Mouse (Mus musculus) cerebellum, adult 9-11 months (tissue): Measurements from ENCODE around the gene 1500011B03Rik.
"Not testable (repeated sequence)": the region's sequence is repeated elsewhere in the genome, so short reads cannot be mapped to it uniquely, and the experiment has no call there.

Source experiments
- DNase-seq: peaks from one replicate; pipeline ENCODE4 v3.0.0; 2022

1500011B03Rik gene

GRCm38 (mm10) chr5:114822796-114823688 lies at the start of gene 1500011B03Rik:
1500011B03Rik (minus strand) TSS chr5:114823468.
- DNase-seq, result peak; percentile 75

GRCm38 (mm10) chr5:114865279-114865678 lies 42.0 kb upstream of the 1500011B03Rik start:
- no peak for DNase-seq

DNA sequence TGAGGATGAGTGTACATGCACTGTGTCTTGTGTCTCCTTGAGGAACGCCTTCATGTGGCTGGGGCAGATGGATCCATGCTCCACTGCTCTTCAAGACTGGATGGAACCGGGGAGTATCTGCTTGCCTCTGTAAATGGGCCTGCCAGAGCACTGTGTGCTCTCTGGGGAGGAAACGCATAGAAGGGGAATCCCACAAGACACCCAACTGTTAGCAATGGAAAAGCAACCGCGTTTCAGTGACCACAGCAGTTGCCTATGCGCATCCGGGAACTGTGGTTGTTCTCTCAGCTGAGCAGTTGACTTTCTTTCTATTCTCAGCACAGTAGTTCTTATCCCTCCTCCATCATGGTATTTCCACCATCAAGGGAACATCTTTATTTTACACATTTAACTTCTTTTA lies 41.5 kb upstream of the 1500011B03Rik start:
- DNase-seq, result no peak

GRCm38 (mm10) chr5:114861730-114862129 lies 38.5 kb upstream of the 1500011B03Rik start:
- DNase-seq, result no peak

DNA sequence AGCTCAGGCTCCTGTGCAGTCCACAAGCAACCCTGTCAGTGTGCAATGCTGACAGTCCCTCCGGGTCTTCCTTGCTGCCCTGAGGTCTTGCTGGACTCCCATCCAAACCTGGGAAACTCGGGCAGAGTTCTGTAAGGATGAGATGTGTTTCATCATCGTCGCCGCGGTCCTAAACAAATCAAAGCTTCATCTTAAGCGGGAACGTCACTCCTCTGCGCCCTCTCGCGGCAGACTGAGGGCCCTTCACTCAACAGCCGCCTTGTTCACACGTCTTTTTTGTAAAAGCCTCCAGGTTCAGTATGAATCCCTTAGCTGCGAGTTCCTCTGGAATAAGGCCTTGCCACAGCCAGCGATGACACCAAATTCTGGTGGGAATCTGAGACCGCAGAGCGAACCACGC lies 36.0 kb upstream of the 1500011B03Rik start:
- peak; percentile 75 for DNase-seq

DNA sequence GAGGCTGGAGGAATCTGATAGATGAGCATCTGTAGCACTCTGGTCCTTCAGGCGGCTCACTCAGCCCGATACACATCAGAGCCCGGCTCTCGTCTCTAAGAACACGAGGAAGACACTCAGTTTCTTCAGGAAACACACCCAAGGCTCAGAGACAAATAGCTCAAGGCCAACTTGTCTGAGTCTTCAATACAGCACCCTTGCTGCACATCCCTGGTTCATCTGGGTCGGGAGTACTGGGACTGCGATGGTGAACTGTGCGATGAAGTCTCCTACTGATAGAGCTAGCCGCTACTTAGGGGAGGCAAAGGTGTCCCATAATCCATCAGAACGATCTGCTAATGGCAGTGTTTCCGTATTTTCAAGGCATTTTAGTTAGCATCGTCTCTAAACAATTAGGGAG lies 35.3 kb upstream of the 1500011B03Rik start, which contains the start of gene Gm9936:
Gene Gm9936 (minus strand): TSS at position 101 of the 400 bp plus-strand sequence.
- no peak for DNase-seq

GRCm38 (mm10) chr5:114853364-114853763 lies 30.1 kb upstream of the 1500011B03Rik start, which contains the start of gene 4930519G04Rik:
4930519G04Rik (plus strand) TSS chr5:114853664.
- DNase-seq, result not testable (repeated sequence)

- no peak for DNase-seq
Measured at GRCm38 (mm10) chr5:114851565-114852236, 28.4 kb upstream of the 1500011B03Rik start.

GRCm38 (mm10) chr5:114844371-114844770 lies 21.1 kb upstream of the 1500011B03Rik start:
- DNase-seq, result not testable (repeated sequence)

DNA sequence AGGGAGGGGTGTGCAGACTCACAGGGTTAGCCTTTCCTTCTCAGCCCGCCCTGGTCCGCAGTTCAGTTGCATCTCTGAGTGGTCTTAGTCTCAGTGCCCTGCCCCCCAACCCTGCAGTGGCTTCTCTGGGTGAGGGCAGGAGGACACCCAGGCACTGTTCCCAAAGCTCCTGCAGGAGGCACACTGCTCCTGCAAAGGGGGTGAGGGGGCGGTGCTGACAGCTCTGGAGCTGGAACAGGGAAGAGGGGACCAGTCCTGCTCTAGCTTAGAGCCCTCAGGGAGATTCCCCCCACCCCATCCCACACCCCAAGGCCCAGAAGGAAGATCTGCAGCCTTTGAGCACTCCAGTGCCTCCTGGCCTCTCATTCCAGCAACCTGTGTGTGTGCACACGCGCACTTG lies 19.4 kb upstream of the 1500011B03Rik start:
- DNase-seq, result no peak

DNA sequence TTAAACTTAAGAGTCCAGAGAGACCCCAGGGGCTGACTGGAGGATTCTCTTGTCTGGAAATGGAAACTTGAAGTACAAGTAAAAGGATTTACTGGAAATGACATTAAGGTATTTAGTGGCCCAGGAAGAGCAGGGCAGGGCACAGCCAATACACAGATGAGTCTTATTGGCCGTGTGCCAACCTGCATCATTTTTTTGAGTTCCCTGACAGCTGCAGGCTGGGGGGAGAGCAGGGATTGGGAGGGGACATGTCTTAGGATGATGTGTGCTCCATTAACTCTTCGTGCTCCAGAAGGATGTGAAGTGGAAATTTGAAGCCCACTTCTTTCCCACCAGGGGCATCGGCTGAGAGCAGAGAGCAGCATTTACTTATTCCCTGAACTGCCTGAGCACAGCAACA lies 18.9 kb upstream of the 1500011B03Rik start:
- DNase-seq, result not testable (repeated sequence)

DNA sequence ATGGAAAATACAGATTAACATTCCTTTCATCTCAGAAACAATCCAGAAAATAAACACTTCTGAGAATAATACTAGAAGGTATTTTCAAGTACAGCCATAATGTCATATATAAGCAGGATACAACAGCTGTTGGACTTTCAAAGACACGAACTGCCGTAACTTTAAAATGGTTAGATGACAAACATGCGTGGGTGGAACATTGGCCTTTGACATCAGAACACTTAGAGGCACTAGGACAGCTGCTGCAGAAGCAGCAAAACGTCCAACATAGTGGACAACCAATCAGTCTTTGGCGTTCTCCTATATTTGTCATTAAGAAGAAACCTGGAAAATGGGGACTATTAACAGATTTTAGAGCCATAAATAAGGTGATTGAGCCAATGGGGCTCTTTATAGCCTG lies 17.2 kb upstream of the 1500011B03Rik start:
- DNase-seq, result not testable (repeated sequence)

GRCm38 (mm10) chr5:114836886-114837285 lies 13.6 kb upstream of the 1500011B03Rik start:
- DNase-seq, result no peak

DNA sequence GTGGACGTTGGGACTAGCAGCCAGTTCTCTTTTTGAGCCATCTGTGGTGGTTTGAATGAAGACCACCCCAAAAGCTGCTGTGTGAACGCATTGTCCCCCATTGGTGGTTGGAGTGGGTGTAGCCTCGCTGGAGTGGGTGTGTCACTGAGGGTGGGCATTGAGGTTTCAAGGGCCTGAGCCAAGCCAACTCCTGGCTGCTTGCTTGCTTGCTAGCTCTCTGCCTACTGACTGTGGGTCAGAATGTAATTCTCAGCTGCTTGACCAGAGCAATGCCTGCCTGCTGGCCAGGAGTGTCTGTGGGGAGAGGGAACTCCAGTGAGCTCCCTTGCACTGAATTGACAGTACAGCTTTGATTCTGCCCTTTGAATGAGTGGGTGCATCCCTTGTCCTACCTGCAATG lies 6.5 kb upstream of the 1500011B03Rik start:
- no peak for DNase-seq

GRCm38 (mm10) chr5:114827427-114827826 lies 4.2 kb upstream of the 1500011B03Rik start:
- DNase-seq, result no peak

DNA sequence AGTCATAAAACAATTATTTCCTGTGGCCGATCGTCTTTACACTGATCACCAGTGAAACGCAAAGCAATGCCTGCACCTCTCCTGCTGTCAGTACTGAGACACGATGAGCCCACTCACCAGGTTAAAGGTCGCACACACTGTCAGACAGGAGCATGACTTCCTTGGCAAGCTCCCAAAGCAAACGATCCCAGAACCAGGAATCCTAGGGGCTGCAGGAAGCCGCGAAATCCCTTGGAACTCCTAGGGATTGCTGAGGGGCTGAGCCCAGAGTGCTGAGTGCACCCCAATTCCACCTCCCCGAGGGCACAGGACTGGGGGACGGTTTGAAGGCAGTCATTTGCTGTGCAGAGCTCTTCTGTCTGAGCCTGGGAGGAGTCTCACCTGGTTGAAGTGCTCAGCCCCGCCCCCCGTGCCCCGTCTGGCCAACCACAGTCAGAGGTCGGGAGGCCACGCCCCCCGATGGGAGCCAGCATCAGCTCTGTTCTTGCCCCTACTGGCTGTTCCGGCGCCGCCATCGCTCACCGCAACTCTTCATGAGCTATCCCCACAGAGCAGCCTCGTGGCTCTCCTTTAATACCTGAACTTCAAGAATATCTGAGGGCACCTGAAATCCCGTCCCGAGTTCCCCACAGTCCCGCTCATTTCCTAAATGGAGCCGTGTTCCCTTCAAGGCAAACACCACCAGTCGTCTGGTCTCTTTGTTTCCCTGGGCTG lies 2.9 kb upstream of the 1500011B03Rik start:
- peak; percentile 78 for DNase-seq

DNA sequence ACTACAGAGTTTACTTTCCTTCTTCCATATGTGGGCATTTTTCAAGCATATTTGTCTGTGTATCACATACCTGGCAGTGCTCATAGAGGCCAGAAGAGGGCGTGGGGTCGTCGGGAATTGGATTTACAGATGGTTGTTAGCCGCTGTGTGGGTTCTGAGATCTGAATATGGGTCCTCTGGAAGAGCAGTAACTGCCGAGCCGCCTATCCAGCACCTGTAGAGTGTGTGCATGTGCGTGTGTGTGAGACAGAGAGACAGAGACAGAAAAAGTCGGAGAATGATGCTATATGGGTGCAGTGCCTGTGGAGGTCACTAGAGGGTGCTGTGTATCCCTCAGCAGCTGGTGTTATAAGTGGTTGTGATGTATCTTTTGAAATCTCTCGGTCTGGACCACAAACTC lies 929 bp upstream of the 1500011B03Rik start:
- no peak for DNase-seq

DNA sequence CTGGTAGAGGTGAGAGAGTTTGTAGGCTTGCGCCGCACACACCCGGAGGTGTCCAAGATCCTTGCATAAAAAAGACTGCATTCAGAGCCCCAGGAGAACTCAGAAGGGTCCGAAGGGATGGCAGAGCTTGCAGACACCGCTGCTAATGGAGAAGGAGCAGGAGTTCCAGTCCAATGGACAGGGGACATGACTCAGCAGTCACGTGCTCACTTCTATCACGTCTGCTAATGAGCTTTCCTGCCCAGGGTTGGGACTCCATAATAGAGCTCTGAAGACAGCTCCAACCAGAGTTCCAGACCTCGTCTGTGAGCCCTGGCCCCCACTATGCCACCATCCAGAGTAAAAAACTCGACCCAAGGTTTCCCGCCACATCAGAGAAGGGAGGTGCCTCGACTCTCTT lies 5.1 kb downstream of the 1500011B03Rik start:
- no peak for DNase-seq

GRCm38 (mm10) chr5:114816599-114816998 lies 6.7 kb downstream of the 1500011B03Rik start:
- peak; percentile 26 for DNase-seq

GRCm38 (mm10) chr5:114813525-114814181 lies 9.6 kb downstream of the 1500011B03Rik start:
- peak; percentile 91 for DNase-seq

DNA sequence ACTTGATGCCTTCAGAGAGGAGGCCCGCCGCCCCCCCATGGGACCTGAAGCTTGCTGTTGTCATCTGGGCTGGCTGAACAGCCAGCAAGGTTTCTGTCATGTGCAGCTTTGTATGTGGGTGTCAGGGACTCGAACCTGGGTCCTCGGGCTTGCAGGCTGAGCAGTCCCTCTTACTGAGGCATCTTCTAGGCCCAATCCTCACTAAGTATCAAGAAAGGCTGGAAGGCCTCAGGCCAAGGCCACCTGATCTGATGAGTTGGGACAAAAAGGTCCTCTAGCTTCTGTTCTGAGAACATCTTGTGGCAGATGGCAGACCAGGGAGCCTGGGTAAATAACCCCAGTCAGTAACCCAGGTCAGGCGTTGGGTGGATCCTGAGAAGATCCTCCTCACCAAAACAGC lies 13.4 kb downstream of the 1500011B03Rik start:
- DNase-seq, result peak; percentile 39

DNA sequence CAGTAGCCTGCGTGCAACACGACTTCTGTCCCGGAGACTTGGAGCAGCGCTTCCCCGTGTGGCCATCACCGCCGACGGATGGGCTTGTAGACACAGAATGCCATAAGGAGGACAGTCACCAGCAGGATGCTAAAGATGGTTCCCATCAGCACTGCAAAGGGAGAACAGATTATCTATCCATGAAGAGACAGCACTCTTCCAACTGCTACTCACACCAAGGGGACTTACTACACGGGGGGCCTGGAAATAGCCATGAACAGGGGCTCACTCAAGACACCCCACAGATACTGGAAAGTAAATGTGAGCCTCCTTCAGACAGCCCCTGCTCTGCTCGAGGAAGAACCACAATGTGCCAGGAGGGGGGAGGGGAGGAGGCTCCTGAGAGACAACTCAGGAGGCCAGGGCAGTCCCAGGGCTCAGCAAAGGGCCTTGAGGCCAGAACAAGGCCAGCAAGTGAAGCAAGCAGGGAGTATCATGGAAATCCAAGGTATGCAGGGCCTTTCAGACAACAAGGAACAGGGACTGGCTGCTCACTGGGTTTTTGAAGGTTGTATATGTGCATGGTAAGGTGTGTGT lies 14.0 kb downstream of the 1500011B03Rik start:
- DNase-seq, result no peak
